Mouse (Mus musculus) hindbrain, embryonic 13.5 days (tissue): ENCODE results near the gene Dad1. TPM values are rescaled to one million over a fixed set of nuclear protein-coding genes. Genes with fewer than 3 reads are reported as not detected.

Experiments used
- ATAC-seq: fragments of 200-750 bp; cut with Nextera tagmentation; 2 replicates; pipeline ENCODE4 v1.8.0; 2017; ENCODE audit warnings: moderate TSS enrichment; ENCODE audit not compliant: low FRiP score
- H3K27ac ChIP-seq: fragments of 300-500 bp; sonication (generic); 2 replicates; pipeline ENCODE4 v1.5.1; 2015; ENCODE audit warnings: inconsistent platforms, mild to moderate bottlenecking, moderate library complexity
- H3K27me3 ChIP-seq: fragments of 300-500 bp; sonication (generic); 2 replicates; pipeline ENCODE4 v1.6.1; 2015; ENCODE audit warnings: mild to moderate bottlenecking, inconsistent platforms
- H3K36me3 ChIP-seq: fragments of 300-500 bp; sonication (generic); 2 replicates; pipeline ENCODE4 v1.6.1; 2015; ENCODE audit warnings: mild to moderate bottlenecking, inconsistent platforms
- H3K4me1 ChIP-seq: fragments of 300-500 bp; sonication (generic); replicated peaks from 2 replicates; pipeline ENCODE4 v1.6.1; 2015; ENCODE audit warnings: inconsistent platforms
- H3K4me2 ChIP-seq: fragments of 300-500 bp; sonication (generic); 2 replicates; pipeline ENCODE4 v1.6.1; 2015; ENCODE audit warnings: inconsistent platforms, mild to moderate bottlenecking, moderate library complexity
- H3K4me3 ChIP-seq: fragments of 300-500 bp; sonication (generic); 2 replicates; pipeline ENCODE4 v1.5.1; 2015; ENCODE audit warnings: mild to moderate bottlenecking, inconsistent platforms
- H3K9ac ChIP-seq: fragments of 300-500 bp; sonication (generic); 2 replicates; pipeline ENCODE4 v1.6.1; 2015; ENCODE audit warnings: mild to moderate bottlenecking, inconsistent platforms
- H3K9me3 ChIP-seq: fragments of 300-500 bp; sonication (generic); 2 replicates; pipeline ENCODE4 v1.6.1; 2016; ENCODE audit warnings: inconsistent platforms
- WGBS: fragments of 180-500 bp; shearing (Covaris S2); methylation state at CpG from one replicate; pipeline ENCODE4 v1.1.7; 2015; 5-methylcytosine and 5-hydroxymethylcytosine counted together
- polyA plus RNA-seq: library from polyadenylated mRNA; unstranded; fragments of >200 nt; fragmentation: Nextera tagmentation; extraction: Ambion mirVana; gene quantifications from 2 replicates; pipeline ENCODE4 v1.2.1, GENCODE M21; 2015

Gene Dad1
- polyA plus RNA-seq, 1 experiment from 2014 or later: 348 TPM

- Histone ChIP-seq H3K4me2 (no peak overlapping the region), H3K27me3 (no peaks in the 10 kb centered on the region), H3K4me1 (peaks cover 40% of the 10 kb centered on the region), H3K36me3 (no peaks in the 10 kb centered on the region), H3K9ac (no peak overlapping the region), H3K9me3 (no peaks in the 10 kb centered on the region), H3K27ac (no peak overlapping the region), H3K4me3 (no peak overlapping the region)
- no peak for ATAC-seq
- 78% methylated on average over 6 of the region's 6 CpGs for WGBS
These were observed 58.0 kb downstream of the Dad1 start for GRCm38 (mm10) chr14:54195838-54196423.

DNA sequence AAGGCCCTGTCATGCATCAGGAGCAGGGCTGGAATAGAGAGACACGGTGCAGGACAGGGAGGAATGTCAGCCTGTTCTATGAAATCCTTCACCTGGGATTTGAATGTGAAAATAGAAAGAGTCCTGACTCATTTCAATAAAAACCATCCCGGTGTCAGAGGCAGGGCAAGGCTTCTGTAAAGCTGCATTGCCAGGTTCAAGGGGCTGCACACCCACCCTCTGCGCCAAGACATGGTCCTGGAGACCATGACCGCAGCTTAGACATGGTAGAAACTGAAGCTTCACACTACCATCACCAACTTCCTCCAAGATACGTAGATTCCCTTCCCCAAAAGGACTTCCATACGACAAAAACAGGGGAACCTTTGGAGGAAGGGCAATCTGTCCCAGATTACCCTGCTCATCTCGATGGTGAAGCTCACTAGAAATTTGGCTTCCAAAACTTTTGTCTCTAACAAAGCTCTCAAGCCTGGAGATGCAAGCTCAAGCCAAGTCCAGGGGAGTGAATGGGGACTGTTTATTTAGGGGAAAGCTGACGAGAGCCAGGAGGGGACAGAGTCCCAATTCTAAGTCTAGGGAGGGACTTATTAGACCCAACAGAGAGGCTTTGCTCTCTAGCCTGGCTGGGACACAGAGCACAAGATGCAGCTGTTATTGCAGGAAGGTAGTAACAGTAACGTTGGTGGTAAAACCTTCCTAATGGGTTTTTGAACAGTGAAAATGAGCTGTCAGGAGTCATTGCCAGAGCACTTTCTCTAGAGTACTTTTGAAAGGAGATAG is 60.4 kb downstream of the Dad1 start:
- no peak overlapping the region for H3K4me2 ChIP-seq
- no peak overlapping the region for H3K4me3 ChIP-seq
- peak overlapping the region; percentile 55 for H3K27ac ChIP-seq
- 83% methylated on average over 9 of the region's 9 CpGs for WGBS
- H3K36me3 ChIP-seq: no peaks in the 10 kb centered on the region
- H3K27me3 ChIP-seq: no peaks in the 10 kb centered on the region
- ATAC-seq: no peak
- H3K4me1 ChIP-seq: peaks cover 49% of the 10 kb centered on the region
- H3K9ac ChIP-seq: no peak overlapping the region
- no peaks in the 10 kb centered on the region for H3K9me3 ChIP-seq

DNA sequence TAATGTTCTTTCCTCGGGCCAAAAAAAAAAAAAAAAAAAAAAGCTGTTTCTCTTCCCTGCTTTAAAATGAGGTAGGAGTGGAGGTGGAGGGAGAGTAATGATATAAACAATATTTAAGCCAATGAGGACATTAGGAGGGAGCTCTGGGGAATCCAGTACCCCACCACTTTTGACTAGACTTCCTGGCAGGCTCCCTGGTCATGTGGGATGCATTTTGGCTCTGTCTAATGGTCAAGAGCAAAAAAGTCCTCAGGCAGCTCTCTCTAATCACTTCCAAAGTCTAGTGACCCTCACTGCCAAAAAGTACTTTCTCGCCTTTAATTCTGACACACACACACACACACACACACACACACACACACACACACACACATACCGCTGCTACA is 61.4 kb downstream of the Dad1 start:
- H3K4me3 ChIP-seq: no peak overlapping the region
- no peak overlapping the region for H3K9ac ChIP-seq
- no peaks in the 10 kb centered on the region for H3K27me3 ChIP-seq
- peaks cover 49% of the 10 kb centered on the region for H3K4me1 ChIP-seq
- no peaks in the 10 kb centered on the region for H3K36me3 ChIP-seq
- H3K4me2 ChIP-seq: no peak overlapping the region
- 65% methylated on average over 3 of the region's 3 CpGs for WGBS
- no peak for ATAC-seq
- H3K9me3 ChIP-seq: no peaks in the 10 kb centered on the region
- no peak overlapping the region for H3K27ac ChIP-seq

GRCm38 (mm10) chr14:54191594-54192461 is 62.1 kb downstream of the Dad1 start:
- no peaks in the 10 kb centered on the region for H3K36me3 ChIP-seq
- WGBS: 45% methylated on average over 18 of the region's 18 CpGs
- H3K27me3 ChIP-seq: no peaks in the 10 kb centered on the region
- H3K27ac ChIP-seq: peak overlapping the region; percentile 62
- ATAC-seq: peak; percentile 52
- peaks cover 53% of the 10 kb centered on the region for H3K4me1 ChIP-seq
- no peak overlapping the region for H3K4me3 ChIP-seq
- H3K9me3 ChIP-seq: no peaks in the 10 kb centered on the region
- no peak overlapping the region for H3K9ac ChIP-seq
- H3K4me2 ChIP-seq: peak overlapping the region; percentile 21; the same call in 1 of the 2 replicates

DNA sequence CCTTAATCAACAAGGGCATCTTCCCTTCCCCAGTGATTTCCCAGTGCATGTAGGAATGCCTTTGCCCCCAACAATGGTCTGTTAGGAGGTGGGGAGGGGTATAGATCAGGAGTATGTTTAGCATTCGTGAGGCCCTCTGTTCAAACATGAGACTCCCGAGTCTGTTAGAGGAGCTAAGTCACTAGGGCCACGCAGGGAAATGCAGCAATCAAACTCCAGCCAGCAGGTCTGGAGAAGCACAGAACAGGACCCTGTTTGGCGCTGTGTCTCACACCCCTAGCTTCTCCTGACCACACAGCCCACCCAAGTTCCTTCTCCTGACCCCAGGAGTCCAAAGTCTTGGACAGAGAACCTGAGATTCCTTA is 62.9 kb downstream of the Dad1 start:
- no peak for ATAC-seq
- WGBS: 61% methylated on average over 4 of the region's 4 CpGs

GRCm38 (mm10) chr14:54190305-54191025 is 63.4 kb downstream of the Dad1 start:
- no peaks in the 10 kb centered on the region for H3K27me3 ChIP-seq
- ATAC-seq: no peak
- H3K4me1 ChIP-seq: peaks cover 60% of the 10 kb centered on the region
- no peak overlapping the region for H3K9ac ChIP-seq
- H3K4me2 ChIP-seq: no peak overlapping the region
- no peaks in the 10 kb centered on the region for H3K36me3 ChIP-seq
- H3K4me3 ChIP-seq: no peak overlapping the region
- WGBS: 54% methylated on average over 7 of the region's 7 CpGs
- no peaks in the 10 kb centered on the region for H3K9me3 ChIP-seq
- peak overlapping the region; percentile 53 for H3K27ac ChIP-seq

More for the DNA sequence above, 62.9 kb downstream of the Dad1 start:
- Histone ChIP-seq H3K4me2 (no peak overlapping the region), H3K9ac (no peak overlapping the region), H3K9me3 (no peaks in the 10 kb centered on the region), H3K4me1 (peaks cover 58% of the 10 kb centered on the region), H3K36me3 (no peaks in the 10 kb centered on the region), H3K4me3 (no peak overlapping the region), H3K27me3 (no peaks in the 10 kb centered on the region), H3K27ac (peak overlapping the region; percentile 53; the same call in 1 of the 2 replicates)

GRCm38 (mm10) chr14:54189255-54189654 is 64.6 kb downstream of the Dad1 start:
- WGBS: 68% methylated on average over 3 of the region's 3 CpGs
- Histone ChIP-seq H3K4me3 (no peak overlapping the region), H3K9ac (no peak overlapping the region), H3K27ac (peak overlapping the region; percentile 12; the same call in 1 of the 2 replicates), H3K27me3 (no peaks in the 10 kb centered on the region), H3K36me3 (no peaks in the 10 kb centered on the region), H3K4me2 (no peak overlapping the region), H3K4me1 (peaks cover 63% of the 10 kb centered on the region), H3K9me3 (no peaks in the 10 kb centered on the region)
- no peak for ATAC-seq

DNA sequence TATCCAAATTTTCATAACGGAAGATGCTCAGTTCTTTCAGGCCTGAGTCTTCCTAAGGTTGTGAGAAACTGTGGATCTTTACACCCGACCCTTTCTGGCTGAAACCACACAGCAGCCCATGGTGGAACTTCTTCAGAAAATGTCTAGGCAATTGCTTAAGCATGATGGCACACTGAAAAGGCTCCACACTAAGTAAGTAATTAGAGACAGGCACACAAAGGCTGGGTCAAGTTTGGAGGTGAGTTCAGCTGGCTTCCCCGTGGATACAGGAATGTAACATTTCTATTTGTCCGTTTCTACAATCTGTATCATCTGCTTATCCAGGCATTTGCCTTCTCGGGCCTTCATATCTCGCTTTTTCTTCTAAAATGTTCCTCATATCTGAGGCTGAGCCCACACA is 66.7 kb downstream of the Dad1 start:
- peaks cover 61% of the 10 kb centered on the region for H3K4me1 ChIP-seq
- 54% methylated on average over 6 of the region's 6 CpGs for WGBS

More for the DNA sequence above, 66.7 kb downstream of the Dad1 start:
- Histone ChIP-seq H3K9me3 (no peaks in the 10 kb centered on the region), H3K36me3 (no peaks in the 10 kb centered on the region), H3K27me3 (no peaks in the 10 kb centered on the region), H3K9ac (no peak overlapping the region), H3K4me3 (no peak overlapping the region), H3K4me2 (no peak overlapping the region), H3K27ac (peak overlapping the region; percentile 18; the same call in 1 of the 2 replicates)
- no peak for ATAC-seq

Other genes starting within 250 kb of the Dad1 start
- 58.2 and 58.7 TPM in 2 replicates for gene Abhd4, start 84 bp upstream of the Dad1 start, polyA plus RNA-seq
- gene Olfr49, start 30.8 kb upstream of the Dad1 start, polyA plus RNA-seq: not detected in 2 replicates
- 47.7 and 51.3 TPM in 2 replicates for gene Oxa1l, start 106.7 kb upstream of the Dad1 start, polyA plus RNA-seq
- gene Slc7a7, start 163.7 kb upstream of the Dad1 start, polyA plus RNA-seq: 5.9 and 6.0 TPM in 2 replicates
- gene Mrpl52, start 172.8 kb upstream of the Dad1 start, polyA plus RNA-seq: 298 and 306 TPM in 2 replicates
- 49.1 and 54.9 TPM in 2 replicates for gene Mmp14, start 177.5 kb upstream of the Dad1 start, polyA plus RNA-seq
- 29.9 and 32.0 TPM in 2 replicates for gene Lrp10, start 210.0 kb upstream of the Dad1 start, polyA plus RNA-seq
- gene Rem2, start 222.0 kb upstream of the Dad1 start, polyA plus RNA-seq: 48.0 and 48.8 TPM in 2 replicates